Mouse (Mus musculus) liver, embryonic 14.5 days (tissue): Measurements from ENCODE around the gene Rbmx. TPM values are rescaled to one million over a fixed set of nuclear protein-coding genes. Genes with fewer than 3 reads are reported as not detected.
A peak's percentile ranks its signal among the peaks of the same experiment; 100 is the strongest.

Experiments
- ATAC-seq: fragments of 200-750 bp; cut with Nextera tagmentation; 2 replicates; pipeline ENCODE4 v1.8.0; 2017; ENCODE audit warnings: moderate number of reproducible peaks, mild to moderate bottlenecking, moderate library complexity; ENCODE audit not compliant: insufficient read depth
- DNase-seq, 3 experiments: peaks; one replicate each; pipeline ENCODE4 v3.0.0-alpha.2; 2012 to 2013; ENCODE audit warnings: low read depth in 3 of 3, low spot score in 3 of 3
- H3K27ac ChIP-seq: fragments of 300-500 bp; sonication (generic); 2 replicates; pipeline ENCODE4 v1.5.1; 2014; ENCODE audit warnings: moderate library complexity, mild to moderate bottlenecking, control low read depth, inconsistent platforms
- H3K27me3 ChIP-seq: fragments of 300-500 bp; sonication (generic); 2 replicates; pipeline ENCODE4 v1.6.1; 2014; ENCODE audit warnings: mild to moderate bottlenecking, low read length, moderate library complexity; ENCODE audit not compliant: control insufficient read depth, insufficient read depth
- H3K36me3 ChIP-seq: fragments of 300-500 bp; sonication (generic); replicated peaks from 2 replicates; pipeline ENCODE4 v1.6.1; 2014; ENCODE audit warnings: low read depth; ENCODE audit not compliant: control insufficient read depth, insufficient read depth
- H3K4me1 ChIP-seq, 2 experiments: fragments of 200-500 bp in 1 of 2; fragments of 300-500 bp in 1 of 2; sonication (generic) in 1 of 2; replicated peaks; 2 replicates each; pipeline ENCODE4 v1.6.1; 2012 to 2014; ENCODE audit warnings: antibody characterized with exemption in 1 of 2, inconsistent platforms in 1 of 2, low read length in 1 of 2; ENCODE audit not compliant: control insufficient read depth in 2 of 2, insufficient read depth in 2 of 2
- H3K4me2 ChIP-seq: fragments of 300-500 bp; sonication (generic); 2 replicates; pipeline ENCODE4 v1.6.1; 2014; ENCODE audit warnings: low read depth, mild to moderate bottlenecking, control low read depth, moderate library complexity
- H3K4me3 ChIP-seq, 2 experiments: fragments of 200-500 bp in 1 of 2; fragments of 300-500 bp in 1 of 2; sonication (generic) in 1 of 2; 2 replicates each; pipeline ENCODE4 v1.5.1; 2012 to 2014; ENCODE audit warnings: low read depth in 2 of 2, low read length in 2 of 2, mild to moderate bottlenecking in 2 of 2, control low read depth in 1 of 2, inconsistent platforms in 1 of 2, moderate library complexity in 1 of 2; ENCODE audit not compliant: insufficient read depth in 1 of 2
- H3K9ac ChIP-seq: fragments of 300-500 bp; sonication (generic); replicated peaks from 2 replicates; pipeline ENCODE4 v1.6.1; 2014; ENCODE audit warnings: mild to moderate bottlenecking, control low read depth, moderate library complexity
- H3K9me3 ChIP-seq: fragments of 300-500 bp; sonication (generic); 2 replicates; pipeline ENCODE4 v1.6.1; 2016; ENCODE audit warnings: low read length, mixed read lengths; ENCODE audit not compliant: control insufficient read depth
- CTCF ChIP-seq: IDR thresholded peaks from 2 replicates; pipeline ENCODE4 v1.5.1; 2016; ENCODE audit warnings: antibody characterized with exemption, low read depth, control low read depth
- EP300 ChIP-seq: IDR thresholded peaks from 2 replicates; pipeline ENCODE4 v1.6.1; 2016; ENCODE audit warnings: antibody characterized with exemption, low read depth
- WGBS: fragments of 180-500 bp; shearing (Covaris S2); extraction: QIAGEN DNeasy Blood & Tissue Kit; methylation state at CpG from one replicate; pipeline ENCODE4 v1.1.7; 2014; ENCODE audit not compliant: insufficient replicate concordance; 5-methylcytosine and 5-hydroxymethylcytosine counted together
- polyA plus RNA-seq, 2 experiments: library from polyadenylated mRNA; depleted of rRNA in 1 of 2; stranded (reverse) in 1 of 2; unstranded in 1 of 2; fragments of >200 nt; fragmentation: Nextera tagmentation in 1 of 2; extraction: Ambion mirVana in 1 of 2; gene quantifications; 2 replicates each; pipeline versions ENCODE4 v1.2.1 to v1.2.3; 2012 to 2014

The Rbmx gene
- polyA plus RNA-seq, 2 experiments: 20.6 to 22.5 TPM

- Histone ChIP-seq H3K4me3 (no peak overlapping the region), H3K27me3 (no peaks in the 10 kb centered on the region), H3K36me3 (no peaks in the 10 kb centered on the region), H3K4me1 (no peaks in the 10 kb centered on the region), H3K4me2 (no peak overlapping the region), H3K9ac (no peak overlapping the region), H3K27ac (no peak overlapping the region), H3K9me3 (no peaks in the 10 kb centered on the region)
- TF ChIP-seq CTCF (no peak), EP300 (no peak)
- 55% methylated on average over 1 of the region's 1 CpGs for whole genome bisulfite sequencing
- DNase-seq: no peak
- ATAC-seq: no peak
Observed at GRCm38 (mm10) chrX:57401388-57401787, 8.6 kb upstream of the Rbmx start.

GRCm38 (mm10) chrX:57393412-57393811 lies 576 bp upstream of the Rbmx start:
- ATAC-seq (no peak), DNase-seq (no peak)
- Histone ChIP-seq H3K27me3 (no peaks in the 10 kb centered on the region), H3K36me3 (peaks cover 15% of the 10 kb centered on the region), H3K9ac (peak overlapping the region; percentile 2), H3K9me3 (no peaks in the 10 kb centered on the region), H3K27ac (no peak overlapping the region), H3K4me3 (peak overlapping the region; percentile 32 to 74; a peak in 3 of 4 replicates), H3K4me1 (peaks cover 0 to 5% of the 10 kb centered on the region in 2 experiments; a peak in 1 of 4 replicates), H3K4me2 (peak overlapping the region; percentile 69)
- WGBS: 21% methylated on average over 7 of the region's 7 CpGs
- TF ChIP-seq CTCF (no peak), EP300 (no peak)

- TF ChIP-seq CTCF (no peak), EP300 (no peak)
- Histone ChIP-seq H3K9ac (no peak overlapping the region), H3K27me3 (no peaks in the 10 kb centered on the region), H3K9me3 (no peaks in the 10 kb centered on the region), H3K4me3 (no peak overlapping the region), H3K4me1 (no peaks in the 10 kb centered on the region), H3K36me3 (peaks cover 33% of the 10 kb centered on the region), H3K4me2 (no peak overlapping the region), H3K27ac (no peak overlapping the region)
- no peak for DNase-seq
- WGBS: 75% methylated on average over 5 of the region's 5 CpGs
- ATAC-seq: no peak
Observed at GRCm38 (mm10) chrX:57380915-57381314, 11.9 kb downstream of the Rbmx start.

- no peaks in the 10 kb centered on the region for H3K9me3 ChIP-seq
- no peak overlapping the region for H3K27ac ChIP-seq
- no peaks in the 10 kb centered on the region for H3K27me3 ChIP-seq
- DNase-seq: no peak
- H3K4me1 ChIP-seq: peaks cover 0 to 7% of the 10 kb centered on the region in 2 experiments; a peak in 3 of 4 replicates
- ATAC-seq: no peak
- no peak overlapping the region for H3K9ac ChIP-seq
- no peak overlapping the region for H3K4me2 ChIP-seq
- H3K4me3 ChIP-seq: no peak overlapping the region
- 67% methylated on average over 3 of the region's 3 CpGs for WGBS
- H3K36me3 ChIP-seq: peaks cover 14% of the 10 kb centered on the region
- TF ChIP-seq EP300 (no peak), CTCF (no peak)
Observed at GRCm38 (mm10) chrX:57378579-57378978, 14.3 kb downstream of the Rbmx start.

GRCm38 (mm10) chrX:57377096-57377495 lies 15.7 kb downstream of the Rbmx start:
- Histone ChIP-seq H3K4me3 (no peak overlapping the region), H3K4me2 (no peak overlapping the region), H3K27ac (no peak overlapping the region), H3K36me3 (peaks cover 14% of the 10 kb centered on the region), H3K4me1 (peaks cover 8 to 20% of the 10 kb centered on the region in 2 experiments), H3K27me3 (no peaks in the 10 kb centered on the region), H3K9ac (no peak overlapping the region), H3K9me3 (no peaks in the 10 kb centered on the region)
- ATAC-seq (no peak), DNase-seq (no peak)
- TF ChIP-seq EP300: no peak
- TF ChIP-seq CTCF: no peak
- WGBS: 53% methylated on average over 3 of the region's 3 CpGs

GRCm38 (mm10) chrX:57374029-57374428 lies 18.8 kb downstream of the Rbmx start:
- TF ChIP-seq EP300 (no peak), CTCF (no peak)
- WGBS: 51% methylated on average over 2 of the region's 2 CpGs
- peak overlapping the region; percentile 78 for H3K27ac ChIP-seq
- DNase-seq (no peak), ATAC-seq (peak; percentile 53; the same call in 1 of the 2 replicates)
- peak overlapping the region; percentile 47 for H3K9ac ChIP-seq
- H3K27me3 ChIP-seq: no peaks in the 10 kb centered on the region
- no peak overlapping the region for H3K4me3 ChIP-seq
- H3K4me1 ChIP-seq: peaks cover 15 to 29% of the 10 kb centered on the region in 2 experiments
- H3K4me2 ChIP-seq: peak overlapping the region; percentile 53
- H3K9me3 ChIP-seq: no peaks in the 10 kb centered on the region
- H3K36me3 ChIP-seq: peaks cover 10% of the 10 kb centered on the region
